Comparison of ENCODE assay signal across 9 mouse cellular contexts in genomic region chr5:106457111-106457925, GRCm38 (mm10). TPM values are rescaled to one million over a fixed set of nuclear protein-coding genes. Genes with fewer than 3 reads are reported as not detected.
DNase-seq lines count a peak whose midpoint lies in the region; ATAC-seq lines count a peak whose summit lies in the region.
"Had no signal": no experiment of that assay in that cellular context is flagged by ENCODE, and none has a peak within 500 bp of the region (broad histone marks: within the 10 kb centered on the region; RNA-seq: fewer than 3 reads in every experiment).

No protein-coding gene starts in this region.

- DNase-seq in lung, postnatal 36 days: no peak
- DNase-seq in limb, embryonic 10.5 days (ENCODE audit: low spot score): peak; percentile 78
- peak; percentile 10 for DNase-seq in testis, postnatal 14 days (ENCODE audit: low spot score)
- no peak for DNase-seq in layer of hippocampus, postnatal 36 days
- DNase-seq in spleen, postnatal 14 days (ENCODE audit: low spot score in 2 of 2): no peak
- no peak for DNase-seq in right cerebral cortex, postnatal 14 days

- WGBS in lung, embryonic 15.5 days: under 1% methylated on average over 63 of the region's 63 CpGs
- WGBS in embryonic facial prominence, embryonic 15.5 days: under 1% methylated on average over 63 of the region's 63 CpGs
- WGBS in limb, embryonic 10.5 days: under 1% methylated on average over 63 of the region's 63 CpGs

- peaks cover 95% of the 10 kb centered on the region for H3K27me3 ChIP-seq in lung, embryonic 15.5 days
- H3K27me3 ChIP-seq in embryonic facial prominence, embryonic 15.5 days: peaks cover 94% of the 10 kb centered on the region
- peaks cover 100% of the 10 kb centered on the region for H3K27me3 ChIP-seq in limb, embryonic 10.5 days (ENCODE audit: low read depth, poor library complexity, severe bottlenecking)

- no peaks in the 10 kb centered on the region for H3K9me3 ChIP-seq in lung, embryonic 15.5 days
- no peaks in the 10 kb centered on the region for H3K9me3 ChIP-seq in embryonic facial prominence, embryonic 15.5 days (replicated peaks)
- H3K9me3 ChIP-seq in limb, embryonic 10.5 days (replicated peaks): no peaks in the 10 kb centered on the region

- H3K36me3 ChIP-seq in lung, embryonic 15.5 days: no peaks in the 10 kb centered on the region
- no peaks in the 10 kb centered on the region for H3K36me3 ChIP-seq in embryonic facial prominence, embryonic 15.5 days
- no peaks in the 10 kb centered on the region for H3K36me3 ChIP-seq in limb, embryonic 10.5 days

- peak overlapping the region; percentile 95 for H3K4me2 ChIP-seq in lung, embryonic 15.5 days
- H3K4me2 ChIP-seq in embryonic facial prominence, embryonic 15.5 days (replicated peaks): no peak overlapping the region

- H3K4me3 ChIP-seq in lung, embryonic 15.5 days: peak overlapping the region; percentile 45; the same call in 1 of the 2 replicates
- H3K4me3 ChIP-seq in embryonic facial prominence, embryonic 15.5 days (replicated peaks): peak overlapping the region; percentile 50
- H3K4me3 ChIP-seq in limb, embryonic 10.5 days: peak overlapping the region; percentile 60

- peaks cover 23% of the 10 kb centered on the region for H3K4me1 ChIP-seq in lung, embryonic 15.5 days
- H3K4me1 ChIP-seq in embryonic facial prominence, embryonic 15.5 days: peaks cover 37% of the 10 kb centered on the region
- peaks cover 39% of the 10 kb centered on the region for H3K4me1 ChIP-seq in limb, embryonic 10.5 days

- ATAC-seq in lung, embryonic 15.5 days (ENCODE audit: borderline replicate concordance, extremely low read depth, low FRiP score, low TSS enrichment): no peak
- ATAC-seq in embryonic facial prominence, embryonic 15.5 days (ENCODE audit: insufficient number of reproducible peaks, low FRiP score, low TSS enrichment, low read depth): no peak

- no peak overlapping the region for H3K27ac ChIP-seq in lung, embryonic 15.5 days
- no peak overlapping the region for H3K27ac ChIP-seq in embryonic facial prominence, embryonic 15.5 days (replicated peaks)
- no peak overlapping the region for H3K27ac ChIP-seq in limb, embryonic 10.5 days

- no peak overlapping the region for H3K9ac ChIP-seq in lung, embryonic 15.5 days
- no peak overlapping the region for H3K9ac ChIP-seq in embryonic facial prominence, embryonic 15.5 days

RNA-seq across cellular contexts. Expression of gene Barhl2, which starts 0.6 kb away (rescaled TPM):
- polyA plus RNA-seq in lung, embryonic 15.5 days (2015; fragmentation: Nextera tagmentation; extraction: Ambion mirVana): not detected in 2 replicates
- polyA plus RNA-seq in embryonic facial prominence, embryonic 15.5 days (2015; fragmentation: Nextera tagmentation; extraction: Ambion mirVana): not detected in 2 replicates
- not detected in 2 replicates for polyA plus RNA-seq in limb, embryonic 10.5 days (2016; fragmentation: Nextera tagmentation; extraction: Ambion mirVana)
- under 1 TPM in 1 of 2 experiments, not detected in 1; 0.15 TPM for total RNA-seq in layer of hippocampus, postnatal 36 days (2021)
- total RNA-seq: heart, adult 18-20 months had no signal

Comparison
In these comparisons a context has a peak if more than half of its experiments do, and no peak if none do; other contexts are left out.
1. DNase-seq: peak in limb, embryonic 10.5 days (single experiment) and testis, postnatal 14 days (single experiment); none in lung, postnatal 36 days (single experiment), layer of hippocampus, postnatal 36 days (0 of 2), spleen, postnatal 14 days (0 of 2) and right cerebral cortex, postnatal 14 days (single experiment).
2. Peak in every context shown above with its lines, with median percentiles within 50 percentile points of each other: H3K4me3 ChIP-seq.